Comparison of ENCODE assay signal across 8 mouse cellular contexts in the genomic region with DNA sequence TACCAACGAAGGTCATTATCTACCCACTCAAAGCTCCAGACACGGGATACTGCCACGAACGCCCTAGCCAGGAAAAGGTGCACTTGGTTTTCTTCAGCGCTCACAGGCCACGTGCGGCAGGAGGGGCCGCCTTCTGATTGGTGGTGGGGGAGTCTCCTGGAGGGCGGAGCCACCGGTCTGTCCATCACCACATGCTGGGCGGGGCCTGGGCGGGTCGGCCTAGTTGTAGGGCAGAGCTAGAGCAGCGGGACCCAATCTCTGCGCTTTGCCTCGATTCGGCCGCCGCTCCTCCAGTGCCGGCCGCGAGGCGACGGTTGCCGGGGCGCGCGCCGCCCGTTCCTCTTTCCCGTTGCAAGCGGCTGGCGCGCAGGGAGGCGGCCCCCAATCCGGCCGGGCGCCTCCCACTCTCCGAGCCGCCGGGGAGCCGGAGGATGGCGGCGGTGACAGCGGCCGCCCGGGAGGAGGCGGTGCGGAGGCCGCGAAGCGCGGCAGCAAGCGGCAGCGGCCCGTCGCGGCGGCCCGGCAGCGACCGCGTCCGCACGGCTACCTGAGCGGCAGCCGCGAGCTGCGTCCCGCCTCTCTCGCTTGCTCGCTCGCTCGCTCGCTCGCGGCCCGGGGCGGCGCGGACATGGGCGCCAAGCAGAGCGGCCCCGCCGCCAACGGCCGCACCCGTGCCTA. TPM values are rescaled to one million over a fixed set of nuclear protein-coding genes. Genes with fewer than 3 reads are reported as not detected.
DNase-seq lines count a peak whose midpoint lies in the region; ATAC-seq lines count a peak whose summit lies in the region.

A gene (plus strand): TSS at position 529 of the 678 bp plus-strand sequence.

- H3K4me2 ChIP-seq in intestine, embryonic 14.5 days (ENCODE audit: low read length), result peak within 1 kb of the TSS; percentile 76

- under 1% methylated on average over 58 of the region's 88 CpGs for WGBS in intestine, embryonic 14.5 days

- H3K36me3 ChIP-seq in intestine, embryonic 14.5 days (ENCODE audit: control insufficient read depth, insufficient read depth, low read length), result no peaks in the 10 kb centered on the region

- peak within 1 kb of the TSS; percentile 70 for H3K4me3 ChIP-seq in intestine, embryonic 14.5 days (ENCODE audit: low read depth, low read length)

- H3K27ac ChIP-seq in intestine, embryonic 14.5 days (ENCODE audit: low read depth), result peak within 1 kb of the TSS; percentile 95

- peaks cover 30% of the 10 kb centered on the region for H3K4me1 ChIP-seq in intestine, embryonic 14.5 days (replicated peaks; ENCODE audit: control insufficient read depth, insufficient read depth, low read length)

- H3K9ac ChIP-seq in intestine, embryonic 14.5 days (ENCODE audit: low read length), result peak within 1 kb of the TSS; percentile 89

- no peaks in the 10 kb centered on the region for H3K27me3 ChIP-seq in intestine, embryonic 14.5 days (replicated peaks; ENCODE audit: control insufficient read depth, insufficient read depth, low read length)

- H3K9me3 ChIP-seq in intestine, embryonic 14.5 days (ENCODE audit: control insufficient read depth, low read length), result no peaks in the 10 kb centered on the region

- intact Hi-C loops in left cerebral cortex, postnatal 14 days (cut with DNase I), result loop anchor here (2.0 to 10.0 kb wide), 3 partner anchors 114 to 348 kb away; a partner anchor contains a TSS

- peak; percentile 99 for ATAC-seq in intestine, embryonic 14.5 days (replicated peaks; ENCODE audit: low FRiP score, low TSS enrichment, low read depth)

- peak; percentile 93 to 94 for DNase-seq in adrenal gland, adult 18-20 months (ENCODE audit: low spot score in 2 of 2)
- DNase-seq in embryo, embryonic 11 days, result peak; percentile 98
- DNase-seq in gastrocnemius, postnatal 25 days, result peak; percentile 99
- peak; percentile 97 for DNase-seq in intestine, embryonic 14.5 days (ENCODE audit: low spot score)
- peak; percentile 95 for DNase-seq in left cerebral cortex, postnatal 14 days (ENCODE audit: low spot score in 2 of 2)
- peak; percentile 98 for DNase-seq in mesoderm, embryonic 11.5 days (ENCODE audit: low read depth, low spot score)
- peak; percentile 91 to 93 for DNase-seq in right cerebral cortex, postnatal 36 days (ENCODE audit: low spot score in 2 of 2)
- DNase-seq in yolk sac, embryonic 10.5 days (ENCODE audit: low spot score), result peak; percentile 99

RNA-seq across cellular contexts. Expression of the gene that starts here (rescaled TPM):
- total RNA-seq in adrenal gland, adult 18-20 months (2021), result 10 to 100 TPM; 39.3 to 51.6 TPM
- 10 to 100 TPM; 11.5 to 13.1 TPM for total RNA-seq in gastrocnemius, postnatal 25 days (2021)
- polyA plus RNA-seq in intestine, embryonic 14.5 days (2014; fragmentation: Nextera tagmentation; extraction: Ambion mirVana), result 5.4 and 6.3 TPM in 2 replicates
- 10 to 100 TPM; 19.4 to 21.8 TPM for total RNA-seq in left cerebral cortex, postnatal 14 days (2021)

Comparison
In these comparisons a context has a peak if more than half of its experiments do, and no peak if none do; other contexts are left out.
1. Peak in every context shown above with its lines: DNase-seq, ATAC-seq, H3K4me3 ChIP-seq and H3K27ac ChIP-seq.